Mouse (Mus musculus): Measurements from ENCODE around the gene Arid5b. TPM values are rescaled to one million over a fixed set of nuclear protein-coding genes. Genes with fewer than 3 reads are reported as not detected.

Gene Arid5b
- total RNA-seq (2014; rRNA removed; ENCODE audit: low replicate concordance): 14.5 and 24.2 TPM in 2 replicates
- 11.4 and 16.7 TPM in 2 replicates for polyA plus RNA-seq (2015; fragmentation: Nextera tagmentation; extraction: Ambion mirVana)

DNA sequence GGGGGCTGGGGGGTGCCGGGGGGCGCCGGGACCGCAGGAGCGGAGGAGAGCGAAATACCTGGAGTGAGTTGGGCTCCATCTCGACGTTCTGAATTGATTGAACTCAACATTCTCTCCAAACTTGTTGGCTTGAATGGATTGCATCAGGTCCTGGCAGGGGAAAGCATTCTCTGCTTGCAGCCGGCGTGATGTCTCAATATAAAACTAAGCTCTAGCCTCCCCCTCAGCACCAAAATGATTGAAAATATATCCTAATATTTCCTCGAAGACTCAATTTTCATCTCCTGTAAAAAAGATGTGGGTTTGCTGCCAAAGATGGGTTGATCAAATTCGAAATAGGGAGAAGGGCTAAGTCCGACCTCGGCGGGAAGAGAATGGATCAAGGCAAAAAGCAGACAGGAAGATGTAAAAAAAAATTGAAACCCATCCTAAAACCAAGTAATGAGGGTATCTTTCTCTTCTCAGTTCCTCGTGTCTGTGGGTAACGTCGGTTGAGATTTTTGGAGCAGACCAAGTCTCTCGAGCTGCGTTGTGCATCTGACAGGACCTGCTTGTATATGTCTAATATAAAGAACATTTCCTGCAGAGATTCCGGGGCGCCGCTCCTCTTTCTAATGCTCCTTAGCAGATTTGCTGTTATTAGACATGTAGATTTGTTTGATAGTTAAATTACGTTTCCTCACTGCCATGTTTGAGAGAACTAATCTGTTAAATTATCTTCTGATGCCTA is at the start of gene Arid5b:
Gene Arid5b (minus strand): TSS at position 109 of the 730 bp plus-strand sequence.
- Histone ChIP-seq H3K4me2 (ENCODE audit: low read depth, low read length) (peak within 1 kb of the TSS; percentile 96), H3K9me3 (replicated peaks; ENCODE audit: control insufficient read depth, low read length) (no peaks in the 10 kb centered on the region), H3K4me3 (ENCODE audit: low read depth, low read length) (peak within 1 kb of the TSS; percentile 91), H3K27ac (ENCODE audit: low read depth) (peak within 1 kb of the TSS; percentile 92), H3K36me3 (replicated peaks; ENCODE audit: control insufficient read depth, insufficient read depth, low read length) (0 out of 2 replicates have a peak, but pooled peaks cover 4% of the 10 kb centered on the region), H3K4me1 (ENCODE audit: control insufficient read depth, insufficient read depth) (no peaks in the 10 kb centered on the region; the same call in 1 of the 2 replicates), H3K27me3 (ENCODE audit: control insufficient read depth, insufficient read depth, low read length) (no peaks in the 10 kb centered on the region), H3K9ac (replicated peaks; ENCODE audit: low read depth, low read length) (peak within 1 kb of the TSS; percentile 82)
- DNase-seq (ENCODE audit: low spot score) (peak; percentile 57), ATAC-seq (ENCODE audit: insufficient read depth, low read depth) (no peak)
- under 1% methylated on average over 24 of the region's 24 CpGs for WGBS
- TF ChIP-seq EP300 (IDR thresholded peaks at IDR 0.05; ENCODE audit: low read depth) (peak; percentile 86), CTCF (IDR thresholded peaks at IDR 0.05; ENCODE audit: low read depth) (no peak)

GRCm38 (mm10) chr10:68325378-68325777 is 46.8 kb upstream of the Arid5b start:
- ATAC-seq (ENCODE audit: insufficient read depth, low read depth): no peak
- Histone ChIP-seq H3K9me3 (replicated peaks; ENCODE audit: control insufficient read depth, low read length) (no peaks in the 10 kb centered on the region), H3K9ac (replicated peaks; ENCODE audit: low read depth, low read length) (no peak overlapping the region), H3K27ac (ENCODE audit: low read depth) (no peak overlapping the region), H3K36me3 (replicated peaks; ENCODE audit: control insufficient read depth, insufficient read depth, low read length) (no peaks in the 10 kb centered on the region), H3K4me3 (ENCODE audit: low read depth, low read length) (no peak overlapping the region), H3K4me2 (ENCODE audit: low read depth, low read length) (no peak overlapping the region), H3K27me3 (ENCODE audit: control insufficient read depth, insufficient read depth, low read length) (no peaks in the 10 kb centered on the region), H3K4me1 (ENCODE audit: control insufficient read depth, insufficient read depth) (no peaks in the 10 kb centered on the region; the same call in 1 of the 2 replicates)
- WGBS: 77% methylated on average over 6 of the region's 6 CpGs
- no peak for DNase-seq (ENCODE audit: low spot score)
- TF ChIP-seq EP300 (IDR thresholded peaks at IDR 0.05; ENCODE audit: low read depth) (no peak), CTCF (IDR thresholded peaks at IDR 0.05; ENCODE audit: low read depth) (no peak)

GRCm38 (mm10) chr10:68324061-68324460 is 45.5 kb upstream of the Arid5b start:
- H3K4me1 ChIP-seq (ENCODE audit: control insufficient read depth, insufficient read depth): peaks cover 8% of the 10 kb centered on the region
- no peak overlapping the region for H3K27ac ChIP-seq (ENCODE audit: low read depth)
- no peak overlapping the region for H3K4me2 ChIP-seq (ENCODE audit: low read depth, low read length)
- H3K27me3 ChIP-seq (ENCODE audit: control insufficient read depth, insufficient read depth, low read length): no peaks in the 10 kb centered on the region
- H3K9ac ChIP-seq (replicated peaks; ENCODE audit: low read depth, low read length): no peak overlapping the region
- 88% methylated on average over 11 of the region's 11 CpGs for WGBS
- ATAC-seq (ENCODE audit: insufficient read depth, low read depth): no peak
- TF ChIP-seq CTCF (IDR thresholded peaks at IDR 0.05; ENCODE audit: low read depth): no peak
- no peak for TF ChIP-seq EP300 (IDR thresholded peaks at IDR 0.05; ENCODE audit: low read depth)
- H3K36me3 ChIP-seq (replicated peaks; ENCODE audit: control insufficient read depth, insufficient read depth, low read length): no peaks in the 10 kb centered on the region
- H3K4me3 ChIP-seq (ENCODE audit: low read depth, low read length): no peak overlapping the region
- no peak for DNase-seq (ENCODE audit: low spot score)
- no peaks in the 10 kb centered on the region for H3K9me3 ChIP-seq (replicated peaks; ENCODE audit: control insufficient read depth, low read length)

DNA sequence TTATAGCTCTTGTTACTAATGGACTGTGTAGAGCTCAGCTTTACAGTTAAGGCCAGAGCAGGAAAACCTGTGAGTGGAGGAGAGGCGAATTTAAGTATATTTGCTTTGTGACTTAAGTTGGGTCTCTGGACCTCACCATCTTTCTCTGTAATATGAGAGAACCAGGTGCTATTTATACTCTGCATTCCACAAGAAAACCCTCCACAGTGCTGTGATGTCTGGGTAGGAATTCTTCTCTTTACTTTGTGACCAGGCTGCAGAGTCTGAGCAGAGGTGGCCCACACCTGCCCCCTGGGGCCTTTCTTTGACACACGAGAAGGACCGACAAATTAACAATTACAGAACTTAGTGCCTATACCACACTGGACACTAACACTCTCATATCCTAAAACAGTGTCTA is 44.6 kb upstream of the Arid5b start:
- H3K9me3 ChIP-seq (replicated peaks; ENCODE audit: control insufficient read depth, low read length): no peaks in the 10 kb centered on the region
- TF ChIP-seq EP300 (IDR thresholded peaks at IDR 0.05; ENCODE audit: low read depth) (no peak), CTCF (IDR thresholded peaks at IDR 0.05; ENCODE audit: low read depth) (no peak)
- no peak overlapping the region for H3K4me2 ChIP-seq (ENCODE audit: low read depth, low read length)
- no peak overlapping the region for H3K9ac ChIP-seq (replicated peaks; ENCODE audit: low read depth, low read length)
- ATAC-seq (ENCODE audit: insufficient read depth, low read depth) (no peak), DNase-seq (ENCODE audit: low spot score) (no peak)
- no peaks in the 10 kb centered on the region for H3K27me3 ChIP-seq (ENCODE audit: control insufficient read depth, insufficient read depth, low read length)
- peaks cover 10% of the 10 kb centered on the region for H3K4me1 ChIP-seq (ENCODE audit: control insufficient read depth, insufficient read depth)
- no peak overlapping the region for H3K4me3 ChIP-seq (ENCODE audit: low read depth, low read length)
- no peaks in the 10 kb centered on the region for H3K36me3 ChIP-seq (replicated peaks; ENCODE audit: control insufficient read depth, insufficient read depth, low read length)
- 76% methylated on average over 3 of the region's 3 CpGs for WGBS
- H3K27ac ChIP-seq (ENCODE audit: low read depth): no peak overlapping the region

DNA sequence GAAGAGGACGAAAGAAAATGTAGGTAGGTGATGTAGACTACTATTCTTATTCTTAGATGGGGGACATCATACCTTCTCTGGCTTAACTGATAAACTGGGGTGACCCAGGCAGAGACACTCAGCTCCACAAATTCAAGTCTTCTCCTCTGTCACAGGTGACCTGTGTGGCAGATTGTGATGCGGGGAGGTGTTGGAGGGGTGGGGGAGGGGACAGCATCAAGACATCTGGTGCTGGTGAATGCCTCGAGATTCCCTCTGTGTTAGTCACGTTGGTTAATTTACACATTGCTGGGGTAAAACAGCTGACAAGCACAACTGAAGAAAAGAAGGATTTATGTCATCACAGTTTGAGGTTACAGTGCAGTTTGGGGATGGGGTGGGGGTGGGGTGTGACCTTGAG is 42.4 kb upstream of the Arid5b start:
- no peak overlapping the region for H3K4me3 ChIP-seq (ENCODE audit: low read depth, low read length)
- H3K4me1 ChIP-seq (ENCODE audit: control insufficient read depth, insufficient read depth): peaks cover 10% of the 10 kb centered on the region
- H3K4me2 ChIP-seq (ENCODE audit: low read depth, low read length): no peak overlapping the region
- no peaks in the 10 kb centered on the region for H3K9me3 ChIP-seq (replicated peaks; ENCODE audit: control insufficient read depth, low read length)
- H3K9ac ChIP-seq (replicated peaks; ENCODE audit: low read depth, low read length): no peak overlapping the region
- WGBS: 76% methylated on average over 4 of the region's 4 CpGs
- no peak for ATAC-seq (ENCODE audit: insufficient read depth, low read depth)
- H3K36me3 ChIP-seq (replicated peaks; ENCODE audit: control insufficient read depth, insufficient read depth, low read length): no peaks in the 10 kb centered on the region
- no peak for DNase-seq (ENCODE audit: low spot score)
- TF ChIP-seq EP300 (IDR thresholded peaks at IDR 0.05; ENCODE audit: low read depth): no peak
- no peak for TF ChIP-seq CTCF (IDR thresholded peaks at IDR 0.05; ENCODE audit: low read depth)
- no peaks in the 10 kb centered on the region for H3K27me3 ChIP-seq (ENCODE audit: control insufficient read depth, insufficient read depth, low read length)
- H3K27ac ChIP-seq (ENCODE audit: low read depth): no peak overlapping the region

Data from heart, postnatal 0 days (tissue).